Mouse (Mus musculus) spleen, adult 2 months (tissue): Measurements from ENCODE around the gene Crebbp.

Experiments used
- CTCF ChIP-seq: fragments of 200-500 bp; IDR thresholded peaks from 2 replicates; pipeline ENCODE4 v1.5.1; 2011; ENCODE audit warnings: mild to moderate bottlenecking, inconsistent platforms; ENCODE audit not compliant: insufficient read depth, insufficient read length, insufficient replicate concordance; ENCODE audit errors: extremely low read depth
- POLR2A ChIP-seq: fragments of 200-500 bp; IDR thresholded peaks from 2 replicates; pipeline ENCODE4 v1.6.1; 2011; ENCODE audit warnings: low read depth, low read length, inconsistent platforms

DNA sequence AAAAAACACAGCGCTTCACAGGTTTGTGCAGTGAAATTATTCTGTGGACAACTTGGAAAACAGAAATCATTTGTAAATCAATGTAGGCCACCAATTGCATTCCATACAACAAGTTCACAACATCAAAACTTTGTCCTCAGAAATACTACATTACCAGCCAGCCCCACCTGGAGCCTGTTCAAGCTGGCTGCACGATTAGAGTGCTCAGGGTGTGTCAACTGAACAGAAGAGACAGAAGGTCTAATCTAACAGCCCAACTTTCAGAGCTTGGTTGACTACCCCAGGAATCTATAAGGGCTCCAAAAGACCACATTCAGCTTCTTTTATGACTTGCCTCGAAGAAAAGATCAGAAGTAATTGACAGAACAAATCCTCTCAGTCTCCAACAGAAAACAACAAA, 44.3 kb downstream of the Crebbp start:
- TF ChIP-seq CTCF (no peak), POLR2A (no peak)
